ENCODE assay signal across 19 mouse cellular contexts in genomic region chr5:150229776-150230175, GRCm38 (mm10).
DNase-seq lines count a peak whose midpoint lies in the region; ATAC-seq and TF ChIP-seq lines count a peak whose summit lies in the region.
"Had no signal": no experiment of that assay in that cellular context is flagged by ENCODE, and none has a peak within 500 bp of the region (broad histone marks: within the 10 kb centered on the region; RNA-seq: fewer than 3 reads in every experiment).

No protein-coding gene starts in this region.

- no peak for TF ChIP-seq EP300 in liver, embryonic 14.5 days (IDR thresholded peaks at IDR 0.05; ENCODE audit: low read depth)

- ATAC-seq in liver, embryonic 14.5 days (ENCODE audit: insufficient read depth) = no peak
- ATAC-seq in liver, embryonic 11.5 days (replicated peaks; ENCODE audit: low FRiP score) = no peak

- H3K4me1 ChIP-seq in liver, embryonic 14.5 days (replicated peaks; ENCODE audit: control insufficient read depth in 2 of 2, insufficient read depth in 2 of 2, low read length in 1 of 2) = peaks cover 0 to 1% of the 10 kb centered on the region in 2 experiments; a peak in 1 of 4 replicates
- no peaks in the 10 kb centered on the region for H3K4me1 ChIP-seq in liver, embryonic 11.5 days (replicated peaks; ENCODE audit: control insufficient read depth, insufficient read depth, low read length)
- peaks cover 32% of the 10 kb centered on the region for H3K4me1 ChIP-seq in E14TG2a.4 (replicated peaks; ENCODE audit: low read depth, low read length)

- no peak overlapping the region for H3K4me3 ChIP-seq in gastrocnemius, adult 2 months
- no peak overlapping the region for H3K4me3 ChIP-seq in liver, embryonic 14.5 days (ENCODE audit: insufficient read depth in 1 of 2, low read depth in 2 of 2, low read length in 2 of 2)
- H3K4me3 ChIP-seq in liver, embryonic 11.5 days (ENCODE audit: low read depth, low read length) = no peak overlapping the region
- no peak overlapping the region for H3K4me3 ChIP-seq in E14TG2a.4 (replicated peaks; ENCODE audit: low read length)
- H3K4me3 ChIP-seq: embryonic facial prominence, embryonic 12.5 days; forebrain, embryonic 10.5 days; heart, embryonic 12.5 days; hindbrain, embryonic 12.5 days; kidney, embryonic 15.5 days; neural tube, embryonic 13.5 days had no signal

- DNase-seq in gastrocnemius, adult 2 months = no peak
- no peak for DNase-seq in gastrocnemius, adult 8-10 months (ENCODE audit: low spot score in 2 of 2)
- DNase-seq in liver, embryonic 14.5 days (ENCODE audit: low read depth in 3 of 3, low spot score in 3 of 3) = no peak
- no peak for DNase-seq in liver, embryonic 11.5 days (ENCODE audit: low spot score)
- no peak for DNase-seq in brain, embryonic 14.5 days (ENCODE audit: low read depth)
- DNase-seq in urinary bladder, adult 18-20 months (ENCODE audit: low spot score in 2 of 2) = no peak
- no peak for DNase-seq in cerebellum, adult 11-12 months
- DNase-seq: gastrocnemius, postnatal 10 days; layer of hippocampus, postnatal 36 days; lung, postnatal 4 days; midbrain, embryonic 14.5 days; retina, postnatal 1 day had no signal

- H3K36me3 ChIP-seq in liver, embryonic 14.5 days (replicated peaks; ENCODE audit: control insufficient read depth, insufficient read depth, low read depth) = no peaks in the 10 kb centered on the region
- no peaks in the 10 kb centered on the region for H3K36me3 ChIP-seq in liver, embryonic 11.5 days (ENCODE audit: control insufficient read depth, insufficient read depth, low read length)
- H3K36me3 ChIP-seq in E14TG2a.4 (ENCODE audit: insufficient read depth, low read length) = no peaks in the 10 kb centered on the region
- H3K36me3 ChIP-seq: embryonic facial prominence, embryonic 12.5 days; forebrain, embryonic 10.5 days; heart, embryonic 12.5 days; hindbrain, embryonic 12.5 days; kidney, embryonic 15.5 days; neural tube, embryonic 13.5 days had no signal

- peak; percentile 27; the same call in 1 of the 2 replicates for TF ChIP-seq CTCF in gastrocnemius, adult 2 months (IDR thresholded peaks at IDR 0.05)
- TF ChIP-seq CTCF in liver, embryonic 14.5 days (IDR thresholded peaks at IDR 0.05; ENCODE audit: low read depth) = peak; percentile 66
- peak; percentile 96 for TF ChIP-seq CTCF in E14TG2a.4 (conservative IDR thresholded peaks at IDR 0.05; ENCODE audit: low read length)
- TF ChIP-seq CTCF in brain, embryonic 14.5 days (IDR thresholded peaks at IDR 0.05; ENCODE audit: borderline replicate concordance, extremely low read depth, insufficient read depth, insufficient read length) = peak; percentile 38; the same call in 1 of the 2 replicates

- no peak for TF ChIP-seq POLR2A in brain, embryonic 14.5 days (IDR thresholded peaks at IDR 0.05; ENCODE audit: borderline replicate concordance, extremely low read depth, insufficient read depth, insufficient read length, poor library complexity, severe bottlenecking)

- no peaks in the 10 kb centered on the region for H3K9me3 ChIP-seq in liver, embryonic 14.5 days (ENCODE audit: control insufficient read depth, low read length)
- H3K9me3 ChIP-seq in liver, embryonic 11.5 days (ENCODE audit: control insufficient read depth, low read length) = no peaks in the 10 kb centered on the region
- no peaks in the 10 kb centered on the region for H3K9me3 ChIP-seq in E14TG2a.4 (ENCODE audit: low read length)
- H3K9me3 ChIP-seq: embryonic facial prominence, embryonic 12.5 days; kidney, embryonic 15.5 days had no signal

- H3K27me3 ChIP-seq in liver, embryonic 14.5 days (ENCODE audit: control insufficient read depth, insufficient read depth, low read length) = no peaks in the 10 kb centered on the region
- H3K27me3 ChIP-seq in liver, embryonic 11.5 days (replicated peaks; ENCODE audit: control insufficient read depth, insufficient read depth, low read length) = no peaks in the 10 kb centered on the region
- H3K27me3 ChIP-seq in E14TG2a.4 (ENCODE audit: insufficient read depth, low read length) = no peaks in the 10 kb centered on the region
- H3K27me3 ChIP-seq: embryonic facial prominence, embryonic 12.5 days; heart, embryonic 12.5 days; hindbrain, embryonic 12.5 days; kidney, embryonic 15.5 days; neural tube, embryonic 13.5 days had no signal

- 78% methylated on average over 4 of the region's 4 CpGs for WGBS in liver, embryonic 14.5 days (ENCODE audit: insufficient replicate concordance)
- 83% methylated on average over 4 of the region's 4 CpGs for WGBS in liver, embryonic 11.5 days

- H3K4me2 ChIP-seq in liver, embryonic 14.5 days (ENCODE audit: low read depth) = no peak overlapping the region
- H3K4me2 ChIP-seq in liver, embryonic 11.5 days = no peak overlapping the region
- H3K4me2 ChIP-seq: embryonic facial prominence, embryonic 12.5 days; heart, embryonic 12.5 days; hindbrain, embryonic 12.5 days; kidney, embryonic 15.5 days; neural tube, embryonic 13.5 days had no signal

- H3K9ac ChIP-seq in liver, embryonic 14.5 days (replicated peaks) = no peak overlapping the region
- no peak overlapping the region for H3K9ac ChIP-seq in liver, embryonic 11.5 days (ENCODE audit: low read depth, low read length)
- H3K9ac ChIP-seq: embryonic facial prominence, embryonic 12.5 days; heart, embryonic 12.5 days; hindbrain, embryonic 12.5 days; kidney, embryonic 15.5 days; neural tube, embryonic 13.5 days had no signal

- intact Hi-C loops in gastrocnemius, adult 2 months (cut with DNase I) = loop anchor here (5.0 to 10.0 kb wide), 3 partner anchors 55 to 173 kb away; no protein-coding TSS in a partner anchor

- no peak overlapping the region for H3K27ac ChIP-seq in gastrocnemius, adult 2 months
- H3K27ac ChIP-seq in liver, embryonic 14.5 days = no peak overlapping the region
- H3K27ac ChIP-seq in liver, embryonic 11.5 days (ENCODE audit: low read depth, low read length) = no peak overlapping the region
- H3K27ac ChIP-seq: embryonic facial prominence, embryonic 12.5 days; forebrain, embryonic 10.5 days; hindbrain, embryonic 12.5 days; kidney, embryonic 15.5 days; neural tube, embryonic 13.5 days had no signal

Comparison
In these comparisons a context has a peak if more than half of its experiments do, and no peak if none do; other contexts are left out.
1. CTCF ChIP-seq: peak in every context shown above with its lines; median percentile 96 in E14TG2a.4; 66 in liver, embryonic 14.5 days; 38 in brain, embryonic 14.5 days; 27 in gastrocnemius, adult 2 months.